Mouse (Mus musculus) kidney, adult 2 months (tissue): ENCODE measurements around the gene Smco3.

Experiments used
- CTCF ChIP-seq: fragments of 200-500 bp; conservative IDR thresholded peaks from 2 replicates; pipeline ENCODE4 v1.5.1; 2011; ENCODE audit warnings: low read depth, mild to moderate bottlenecking, control low read depth, low read length, moderate library complexity, mixed read lengths; ENCODE audit not compliant: insufficient read depth, insufficient read length
- POLR2A ChIP-seq: fragments of 200-500 bp; IDR thresholded peaks from one replicate; pipeline ENCODE4 v1.6.1; 2011; ENCODE audit warnings: low read depth, low read length, control low read depth

- TF ChIP-seq CTCF (no peak), POLR2A (no peak)
These were observed 26.6 kb downstream of the Smco3 start for GRCm38 (mm10) chr6:136808631-136809046.
